Mouse (Mus musculus) gastrocnemius, adult 18-20 months (tissue): Measurements from ENCODE around the gene Fzd4. TPM values are rescaled to one million over a fixed set of nuclear protein-coding genes. Genes with fewer than 3 reads are reported as not detected.

Experiments
- total RNA-seq, 2 experiments: library from RNA; stranded (reverse); gene quantifications; 2 replicates each; pipeline ENCODE4 v1.2.3; 2021

Fzd4 gene
- total RNA-seq, 2 experiments from 2014 or later, result 19.9 to 33.3 TPM

Other genes with a start within 250 kb of the Fzd4 start
- gene Tmem135, start 133 bp upstream of the Fzd4 start, total RNA-seq, result 10 to 100 TPM; 16.4 to 17.1 TPM
- 10 to 100 TPM; 59.0 to 63.7 TPM for gene Prss23, start 122.8 kb downstream of the Fzd4 start, total RNA-seq
- 100 to 1,000 TPM; 109 to 122 TPM for gene Me3, start 228.0 kb downstream of the Fzd4 start, total RNA-seq